Mouse (Mus musculus): ENCODE results near the gene Cep112.

The Cep112 gene

GRCm38 (mm10) chr11:108424889-108425591 lies at the start of gene Cep112:
Gene Cep112 (plus strand): TSS chr11:108425192.
- DNase-seq (ENCODE audit: low spot score in 2 of 2): peak; percentile 91 to 97

GRCm38 (mm10) chr11:108376815-108377214 lies 48.2 kb upstream of the Cep112 start:
- no peak for DNase-seq (ENCODE audit: low spot score in 2 of 2)

- DNase-seq (ENCODE audit: low spot score in 2 of 2): peak; percentile 76 to 85
Measured at GRCm38 (mm10) chr11:108377680-108378362, 47.2 kb upstream of the Cep112 start.

- DNase-seq (ENCODE audit: low spot score in 2 of 2): no peak
Measured at GRCm38 (mm10) chr11:108378363-108378751, 46.6 kb upstream of the Cep112 start.

DNA sequence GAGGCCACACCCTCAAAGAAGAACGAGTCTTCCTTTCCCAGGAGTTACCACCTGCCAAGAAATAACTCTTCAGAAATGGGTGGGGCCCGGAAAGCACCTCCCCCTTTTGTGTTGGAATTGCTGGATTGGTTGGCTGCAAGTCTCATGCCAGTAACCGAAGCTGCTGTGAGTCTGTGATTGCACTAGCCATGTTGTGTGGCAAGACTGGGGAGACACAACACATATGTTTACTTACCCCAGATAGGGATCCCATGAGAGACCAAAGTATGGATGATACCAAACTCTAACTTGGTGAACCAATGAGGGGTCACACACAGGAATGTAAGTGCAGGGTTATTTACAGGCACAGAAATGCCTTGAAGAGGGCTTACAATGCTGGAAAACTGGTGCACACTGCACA lies 42.3 kb upstream of the Cep112 start:
- no peak for DNase-seq (ENCODE audit: low spot score in 2 of 2)

DNA sequence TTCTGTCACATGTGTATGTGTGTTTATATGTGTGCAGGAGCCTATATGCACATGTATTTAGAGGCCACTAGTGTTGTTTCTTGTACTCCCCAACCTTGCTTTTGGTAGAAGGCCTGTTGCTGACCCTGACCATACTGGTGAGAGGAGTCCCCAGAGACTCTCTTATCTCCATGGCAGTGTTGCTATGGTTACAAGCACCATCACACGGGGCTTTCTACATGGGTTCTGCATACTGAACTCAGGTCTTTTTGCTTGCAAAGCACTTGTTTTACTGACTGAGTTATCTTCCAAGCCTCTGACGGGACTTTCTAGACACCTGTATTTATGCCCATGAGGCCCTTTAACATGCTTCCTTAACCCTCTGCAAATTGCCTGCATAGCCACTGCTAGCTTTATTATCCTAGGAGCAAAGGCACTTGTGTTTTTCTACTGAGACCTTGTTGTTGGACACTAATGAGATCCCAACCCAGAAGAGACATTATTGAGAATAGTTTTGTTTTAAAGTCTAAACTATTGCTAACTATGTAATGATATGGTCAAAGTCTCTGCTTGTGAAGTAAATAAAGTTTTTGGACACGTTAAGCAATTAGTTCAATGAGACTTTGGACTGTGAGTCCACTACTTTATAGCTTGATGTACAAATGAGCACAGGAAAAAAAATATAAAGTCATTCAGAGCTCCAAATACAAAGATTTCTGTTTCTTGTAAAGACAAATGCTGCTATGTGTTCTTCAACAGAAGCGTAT lies 39.9 kb upstream of the Cep112 start:
- DNase-seq (ENCODE audit: low spot score in 2 of 2): no peak

DNA sequence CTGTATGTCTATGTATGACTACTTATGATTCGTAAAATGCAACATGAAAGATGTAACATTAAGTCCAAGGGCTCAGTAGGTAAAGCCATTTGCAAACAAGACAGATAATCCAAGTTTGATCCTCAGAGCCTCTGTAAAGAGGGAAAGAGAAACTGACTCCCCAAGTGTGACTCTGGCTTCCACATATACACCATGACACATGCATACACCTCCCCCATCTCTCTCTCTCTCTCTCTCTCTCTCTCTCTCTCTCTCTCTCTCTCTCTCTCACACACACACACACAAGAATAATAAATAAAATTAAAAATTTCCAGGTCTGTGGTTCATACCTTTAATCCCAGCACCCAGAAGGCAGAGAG lies 39.3 kb upstream of the Cep112 start:
- no peak for DNase-seq (ENCODE audit: low spot score in 2 of 2)

DNA sequence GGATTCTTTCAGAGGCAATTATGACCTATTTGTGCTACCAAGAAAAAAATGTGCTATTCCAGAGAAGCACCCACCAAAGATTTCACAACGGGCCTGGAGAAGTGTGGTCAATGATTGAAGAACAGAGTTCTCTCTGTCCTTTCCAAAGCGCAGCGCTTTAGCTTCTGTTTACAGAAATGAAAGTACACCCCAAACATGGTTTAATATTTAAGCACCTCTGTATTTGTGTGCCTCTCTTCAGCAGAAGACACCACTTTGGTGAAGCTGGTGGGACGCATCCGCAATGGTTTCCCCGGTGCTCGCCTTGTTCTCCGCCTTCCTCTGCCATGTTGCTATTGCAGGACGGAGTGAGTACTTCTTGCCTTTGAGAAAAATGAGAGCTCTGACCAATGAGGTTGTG lies 29.9 kb upstream of the Cep112 start:
- no peak for DNase-seq (ENCODE audit: low spot score in 2 of 2)

GRCm38 (mm10) chr11:108396076-108396829 lies 28.7 kb upstream of the Cep112 start:
- no peak for DNase-seq (ENCODE audit: low spot score in 2 of 2)

DNA sequence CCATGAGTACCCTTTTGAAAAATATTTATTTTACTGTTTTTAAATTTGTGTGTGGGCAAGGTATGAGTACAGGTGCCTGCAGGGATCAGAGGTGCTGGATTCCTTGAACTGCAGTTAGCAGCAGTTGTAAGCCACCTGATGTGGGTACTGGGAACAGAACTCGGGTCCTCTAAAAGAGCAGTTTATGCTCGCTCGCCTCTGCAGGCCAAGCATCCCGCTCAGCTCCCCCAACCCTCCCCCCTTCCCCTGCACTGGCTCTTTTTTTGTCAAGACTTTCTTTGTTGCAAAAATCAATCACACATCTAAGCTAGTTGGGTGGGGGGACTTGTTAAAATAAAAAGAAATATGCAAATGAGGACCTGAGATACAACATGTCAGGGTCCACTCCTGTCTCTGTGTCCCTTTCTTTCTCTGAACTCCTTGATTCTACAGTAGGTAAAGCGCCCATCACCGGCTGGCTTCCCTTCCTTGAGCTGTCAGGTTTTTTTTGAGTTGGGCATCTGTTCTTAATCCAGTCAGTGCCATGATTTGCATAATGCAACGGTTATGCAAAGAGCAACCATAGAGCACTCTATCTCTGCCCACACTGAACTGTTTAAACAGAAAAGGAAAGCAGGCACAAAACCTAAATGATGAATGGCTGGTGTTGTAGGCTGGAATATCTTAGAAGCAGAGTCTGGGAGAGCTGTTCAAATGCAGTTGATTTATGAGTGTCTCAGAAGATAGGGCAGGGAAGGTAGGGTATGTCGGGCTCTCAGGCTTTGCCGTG lies 14.9 kb upstream of the Cep112 start:
- DNase-seq (ENCODE audit: low spot score in 2 of 2): no peak

GRCm38 (mm10) chr11:108416360-108416759 lies 8.6 kb upstream of the Cep112 start:
- DNase-seq (ENCODE audit: low spot score in 2 of 2): no peak

DNA sequence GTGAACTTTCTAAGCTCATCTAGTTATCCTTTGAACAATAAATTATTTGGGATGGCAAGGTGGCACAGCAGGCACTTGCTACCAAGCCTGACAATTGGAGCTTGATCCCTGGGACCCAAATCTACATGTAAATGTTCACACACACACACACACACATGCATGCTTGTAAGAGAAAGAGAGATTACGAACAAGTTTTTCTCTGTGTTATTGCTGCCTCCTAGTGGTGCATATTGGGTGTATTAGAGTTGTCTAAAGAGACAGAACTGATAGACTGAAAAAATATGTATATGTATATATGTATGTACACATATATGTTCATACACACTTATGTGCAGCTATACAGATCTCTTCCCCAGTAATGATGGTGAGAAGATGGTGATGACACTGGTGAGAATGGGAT lies 6.5 kb upstream of the Cep112 start:
- no peak for DNase-seq (ENCODE audit: low spot score in 2 of 2)

DNA sequence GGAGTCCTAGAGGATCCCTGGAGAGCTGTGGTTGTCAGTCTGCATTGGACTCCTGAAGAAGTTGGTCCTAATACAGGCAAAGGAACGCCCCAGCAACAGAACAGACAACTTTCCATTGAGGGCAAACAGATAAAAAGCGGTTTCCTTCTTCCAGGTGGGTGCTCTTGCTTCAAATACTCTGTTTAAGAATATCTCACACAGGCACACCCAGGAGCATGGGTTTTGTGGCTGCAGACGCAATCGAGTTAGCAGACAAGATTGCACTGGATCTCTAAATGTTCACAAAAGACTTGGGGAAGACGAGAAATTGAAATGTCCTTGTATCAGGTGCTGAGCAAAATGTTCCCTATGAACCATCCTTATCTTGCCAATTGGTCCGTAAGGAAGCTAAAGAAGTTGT lies 5.8 kb upstream of the Cep112 start:
- DNase-seq (ENCODE audit: low spot score in 2 of 2): no peak

- no peak for DNase-seq (ENCODE audit: low spot score in 2 of 2)
Measured at GRCm38 (mm10) chr11:108420751-108421150, 4.2 kb upstream of the Cep112 start.

GRCm38 (mm10) chr11:108423221-108423620 lies 1.8 kb upstream of the Cep112 start:
- no peak for DNase-seq (ENCODE audit: low spot score in 2 of 2)

DNA sequence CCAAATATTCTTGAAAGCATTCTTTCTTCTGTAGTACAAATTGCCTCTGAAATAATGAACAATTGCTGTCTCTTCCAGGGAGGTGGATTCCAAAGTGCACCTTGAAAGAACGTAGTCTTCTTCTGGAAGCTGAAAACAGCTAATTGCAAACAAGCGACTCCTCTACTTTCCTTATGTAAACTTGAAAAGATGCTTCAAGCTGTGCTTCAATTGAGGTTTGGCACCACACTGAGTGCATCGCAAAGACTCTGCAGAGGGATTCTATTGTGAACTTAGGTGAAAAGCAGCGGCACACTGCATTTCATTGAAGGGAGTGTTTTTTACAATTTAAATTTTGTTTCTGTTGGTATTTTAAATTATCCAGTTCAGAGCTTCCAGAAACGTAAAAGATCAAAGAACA lies 881 bp upstream of the Cep112 start:
- DNase-seq (ENCODE audit: low spot score in 2 of 2): no peak

GRCm38 (mm10) chr11:108425592-108425921 lies 565 bp downstream of the Cep112 start:
- DNase-seq (ENCODE audit: low spot score in 2 of 2): no peak

DNA sequence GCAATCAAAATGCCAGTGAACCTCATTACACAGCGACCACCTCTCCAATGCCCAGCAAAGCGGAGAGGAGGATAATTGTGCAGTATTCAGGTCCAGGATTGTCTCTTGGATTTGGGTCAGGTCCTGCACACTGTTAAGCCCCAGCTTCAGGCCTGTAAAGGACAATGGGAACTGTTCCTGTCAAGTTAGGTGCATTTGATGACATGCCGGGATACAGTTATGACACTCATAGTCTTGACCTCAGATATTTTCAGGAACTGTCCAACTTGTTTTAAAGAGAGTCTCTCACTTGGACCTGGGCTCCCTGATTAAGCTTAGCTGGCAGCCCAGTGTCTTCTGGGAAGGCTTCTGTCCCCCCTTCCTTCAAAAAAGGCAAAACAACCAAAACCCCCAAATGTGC lies 1.1 kb downstream of the Cep112 start:
- DNase-seq (ENCODE audit: low spot score in 2 of 2): no peak

- DNase-seq (ENCODE audit: low spot score in 2 of 2): no peak
Measured at GRCm38 (mm10) chr11:108427191-108427590, 2.2 kb downstream of the Cep112 start.

- no peak for DNase-seq (ENCODE audit: low spot score in 2 of 2)
Measured at GRCm38 (mm10) chr11:108429076-108429475, 4.1 kb downstream of the Cep112 start.

DNA sequence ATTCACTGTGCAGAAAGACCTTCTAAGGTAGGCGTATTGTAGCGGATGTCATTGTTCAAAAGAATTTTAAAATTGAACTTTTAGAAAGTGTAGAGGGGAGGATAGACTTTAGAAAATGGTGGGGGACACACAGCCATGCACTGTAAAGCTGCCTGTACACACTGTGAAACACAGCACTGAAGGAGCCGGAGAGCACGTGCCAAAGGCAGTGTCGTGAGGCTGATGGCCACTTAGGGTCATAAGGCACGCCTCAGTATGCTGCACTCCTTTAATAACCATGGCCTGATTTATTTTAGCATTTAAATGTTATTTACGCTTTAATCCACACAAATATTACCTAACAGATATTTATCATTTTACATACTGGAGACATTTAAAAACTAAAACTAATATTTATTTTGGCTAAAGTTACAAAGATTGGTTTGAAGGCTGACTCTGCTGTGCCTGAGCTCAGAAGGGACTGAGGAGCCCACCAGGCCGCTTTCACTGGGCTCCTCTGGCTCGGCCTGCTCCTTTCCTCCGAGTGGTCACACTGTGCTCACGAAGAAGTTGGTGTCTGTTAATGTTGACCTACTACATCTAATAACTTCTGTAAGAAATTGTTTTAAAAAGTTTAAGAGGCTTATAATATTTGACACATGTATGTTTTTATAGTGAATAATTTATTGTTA lies 19.0 kb downstream of the Cep112 start:
- DNase-seq (ENCODE audit: low spot score in 2 of 2): no peak
